9 mouse cellular contexts compared by ENCODE assay signal in the genomic region with DNA sequence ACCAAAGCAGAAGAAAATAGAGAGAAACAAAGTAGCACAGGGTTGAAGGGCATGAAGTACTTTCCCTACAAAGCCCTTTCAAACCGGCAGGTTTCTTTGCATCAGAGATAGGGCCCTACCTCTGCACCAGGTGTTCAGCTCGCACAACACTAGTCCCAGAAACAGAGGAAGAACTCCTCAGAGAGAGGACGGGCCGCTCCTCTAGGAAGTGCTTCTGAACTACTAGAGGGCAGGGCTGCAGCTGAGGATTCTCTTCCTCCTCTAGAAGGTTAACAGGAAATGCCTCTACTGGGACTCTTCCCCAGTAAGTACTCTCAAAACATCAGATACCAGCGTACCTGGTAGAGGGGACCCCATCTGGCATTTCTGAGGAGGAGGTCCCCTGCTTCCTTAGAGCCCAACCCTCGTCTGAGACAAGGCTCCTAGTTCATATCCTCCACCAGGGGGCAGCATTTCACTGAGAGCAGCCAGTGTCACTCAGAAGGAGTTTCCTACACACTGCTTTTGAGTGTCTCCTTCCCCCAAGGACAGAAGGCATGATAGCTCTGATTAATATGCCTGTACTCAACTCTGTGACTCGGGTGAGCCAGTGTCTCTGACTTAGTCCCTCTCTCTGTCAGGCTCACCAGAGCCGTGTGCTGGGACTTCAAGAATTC.
DNase-seq lines count a peak whose midpoint lies in the region; ATAC-seq and TF ChIP-seq lines count a peak whose summit lies in the region.
"Had no signal": no experiment of that assay in that cellular context is flagged by ENCODE, and none has a peak within 500 bp of the region (broad histone marks: within the 10 kb centered on the region; RNA-seq: fewer than 3 reads in every experiment).

No protein-coding gene starts in this region.

- TF ChIP-seq CTCF in heart, adult 2 months (IDR thresholded peaks at IDR 0.05): peak; percentile 83
- TF ChIP-seq CTCF in embryonic fibroblast, embryonic 13.5 days (IDR thresholded peaks at IDR 0.05; ENCODE audit: borderline replicate concordance, insufficient read depth, low read length): peak; percentile 70; the same call in 1 of the 2 replicates
- TF ChIP-seq CTCF in stomach, postnatal 0 days (IDR thresholded peaks at IDR 0.05; ENCODE audit: low read depth): peak; percentile 97

- H3K79me2 ChIP-seq in heart, adult 2 months (replicated peaks; ENCODE audit: control insufficient read depth, insufficient read depth, low read length): no peaks in the 10 kb centered on the region

- no peaks in the 10 kb centered on the region for H3K9me3 ChIP-seq in hindbrain, embryonic 13.5 days
- no peaks in the 10 kb centered on the region for H3K9me3 ChIP-seq in midbrain, embryonic 15.5 days
- no peaks in the 10 kb centered on the region for H3K9me3 ChIP-seq in stomach, postnatal 0 days (ENCODE audit: control insufficient read depth, low read length)

- H3K27me3 ChIP-seq in heart, adult 2 months (ENCODE audit: control insufficient read depth, insufficient read depth, low read length): no peaks in the 10 kb centered on the region
- H3K27me3 ChIP-seq in hindbrain, embryonic 13.5 days: no peaks in the 10 kb centered on the region
- H3K27me3 ChIP-seq in midbrain, embryonic 15.5 days (replicated peaks): no peaks in the 10 kb centered on the region
- no peaks in the 10 kb centered on the region for H3K27me3 ChIP-seq in stomach, postnatal 0 days (ENCODE audit: control insufficient read depth, insufficient read depth, low read length)

- intact Hi-C loops in heart, adult 2 months (cut with DNase I): loop anchor here (1.0 to 5.0 kb wide), 2 partner anchors 36 to 294 kb away; partner anchors contain the start of gene 2410004P03Rik
- intact Hi-C loops in heart, postnatal 25 days (cut with DNase I): loop anchor here (1.0 to 10.0 kb wide), 3 partner anchors 36 to 536 kb away; partner anchors contain the start of gene 2410004P03Rik
- intact Hi-C loops in left cerebral cortex, postnatal 25 days (cut with DNase I): loop anchor here (1.0 to 10.0 kb wide), 2 partner anchors 36 to 296 kb away; partner anchors contain the start of gene 2410004P03Rik

- WGBS in heart, adult 2 months: 35% methylated on average over 8 of the region's 8 CpGs
- WGBS in hindbrain, embryonic 13.5 days: 47% methylated on average over 8 of the region's 8 CpGs
- 48% methylated on average over 8 of the region's 8 CpGs for WGBS in midbrain, embryonic 15.5 days
- 36% methylated on average over 8 of the region's 8 CpGs for WGBS in stomach, postnatal 0 days

- peak; percentile 17 to 30 for DNase-seq in heart, adult 2 months
- DNase-seq in heart, postnatal 25 days (ENCODE audit: low spot score): no peak
- DNase-seq in adrenal gland, adult 2 months: peak; percentile 75
- DNase-seq in left cerebral cortex, postnatal 25 days (ENCODE audit: low spot score in 2 of 2): peak; percentile 51 to 66
- DNase-seq in stomach, postnatal 0 days (ENCODE audit: low spot score): peak; percentile 64

- H3K4me1 ChIP-seq in heart, adult 2 months (ENCODE audit: control insufficient read depth, insufficient read depth, low read length): no peaks in the 10 kb centered on the region
- H3K4me1 ChIP-seq in embryonic fibroblast, embryonic 13.5 days (ENCODE audit: control insufficient read depth, insufficient read depth, low read length): no peaks in the 10 kb centered on the region
- H3K4me1 ChIP-seq in hindbrain, embryonic 13.5 days (replicated peaks): 0 out of 2 replicates have a peak, but pooled peaks cover 3% of the 10 kb centered on the region
- H3K4me1 ChIP-seq in midbrain, embryonic 15.5 days: no peaks in the 10 kb centered on the region
- H3K4me1 ChIP-seq in stomach, postnatal 0 days (replicated peaks; ENCODE audit: control insufficient read depth, insufficient read depth): no peaks in the 10 kb centered on the region

- no peak overlapping the region for H3K9ac ChIP-seq in heart, adult 2 months (ENCODE audit: low read depth, low read length)
- no peak overlapping the region for H3K9ac ChIP-seq in hindbrain, embryonic 13.5 days
- H3K9ac ChIP-seq in midbrain, embryonic 15.5 days: no peak overlapping the region
- no peak overlapping the region for H3K9ac ChIP-seq in stomach, postnatal 0 days (ENCODE audit: low read length)

- TF ChIP-seq POLR2A in heart, adult 2 months (IDR thresholded peaks at IDR 0.05; ENCODE audit: insufficient read depth, low read depth, low read length): no peak
- TF ChIP-seq POLR2A in embryonic fibroblast, embryonic 13.5 days (IDR thresholded peaks at IDR 0.05; ENCODE audit: low read depth, low read length): no peak

- peak; percentile 70 for ATAC-seq in hindbrain, embryonic 13.5 days (ENCODE audit: low FRiP score)
- ATAC-seq in midbrain, embryonic 15.5 days (replicated peaks): peak; percentile 56
- ATAC-seq in stomach, postnatal 0 days (ENCODE audit: low FRiP score, low TSS enrichment): peak; percentile 59

- no peak overlapping the region for H3K4me3 ChIP-seq in heart, adult 2 months
- H3K4me3 ChIP-seq in embryonic fibroblast, embryonic 13.5 days (ENCODE audit: insufficient read depth, low read length): no peak overlapping the region
- H3K4me3 ChIP-seq in hindbrain, embryonic 13.5 days: no peak overlapping the region
- H3K4me3 ChIP-seq in midbrain, embryonic 15.5 days: no peak overlapping the region
- H3K4me3 ChIP-seq in stomach, postnatal 0 days (ENCODE audit: low read depth, low read length): no peak overlapping the region

- no peak overlapping the region for H3K4me2 ChIP-seq in hindbrain, embryonic 13.5 days
- H3K4me2 ChIP-seq in midbrain, embryonic 15.5 days: no peak overlapping the region
- no peak overlapping the region for H3K4me2 ChIP-seq in stomach, postnatal 0 days (replicated peaks; ENCODE audit: low read depth)

- no peak overlapping the region for H3K27ac ChIP-seq in heart, adult 2 months
- H3K27ac ChIP-seq in embryonic fibroblast, embryonic 13.5 days (ENCODE audit: insufficient read depth, low read length): no peak overlapping the region
- H3K27ac ChIP-seq in hindbrain, embryonic 13.5 days: no peak overlapping the region
- no peak overlapping the region for H3K27ac ChIP-seq in midbrain, embryonic 15.5 days
- no peak overlapping the region for H3K27ac ChIP-seq in stomach, postnatal 0 days (replicated peaks)
- H3K27ac ChIP-seq: macrophage had no signal

- H3K36me3 ChIP-seq in heart, adult 2 months (ENCODE audit: control insufficient read depth, insufficient read depth, low read length): no peaks in the 10 kb centered on the region
- H3K36me3 ChIP-seq in hindbrain, embryonic 13.5 days: 0 out of 2 replicates have a peak, but pooled peaks cover 6% of the 10 kb centered on the region
- no peaks in the 10 kb centered on the region for H3K36me3 ChIP-seq in midbrain, embryonic 15.5 days (replicated peaks)
- H3K36me3 ChIP-seq in stomach, postnatal 0 days (ENCODE audit: control insufficient read depth, insufficient read depth, low read length): no peaks in the 10 kb centered on the region

- TF ChIP-seq EP300 in heart, adult 2 months (IDR thresholded peaks at IDR 0.05; ENCODE audit: insufficient read depth, low read depth, low read length): 0 out of 2 replicates have a peak, but pooled peaks have one; percentile 53
- no peak for TF ChIP-seq EP300 in stomach, postnatal 0 days (optimal IDR thresholded peaks at IDR 0.05)
